Mouse (Mus musculus) 3134 (cell line): ENCODE results near the gene Wbp2.

Experiments
- DNase-seq: peaks from one replicate; pipeline ENCODE4 v3.0.0-alpha.2; 2011; ENCODE audit warnings: low spot score; ENCODE audit not compliant: insufficient read length; ENCODE audit errors: extremely low read depth

Wbp2 gene

DNA sequence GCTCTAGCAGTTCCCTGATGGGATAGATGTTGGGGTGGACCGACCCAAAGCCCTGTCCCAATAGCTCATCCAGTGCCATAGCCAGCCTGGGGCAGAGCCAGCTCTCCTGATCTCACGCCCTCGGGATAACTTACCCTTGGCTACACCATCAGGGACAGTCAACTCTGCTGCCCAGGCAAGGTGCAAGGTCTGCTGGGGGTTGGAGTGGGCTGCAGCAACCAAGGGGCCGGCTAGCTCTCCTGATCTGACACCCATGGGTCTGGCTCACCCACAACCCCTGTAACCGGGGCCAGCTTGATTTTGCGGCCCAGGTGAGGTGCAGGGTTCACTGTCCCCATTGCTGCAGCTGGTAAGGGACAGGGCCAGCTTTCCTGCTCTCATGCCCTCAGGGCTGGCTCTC, 4.8 kb upstream of the Wbp2 start:
- no peak for DNase-seq

DNA sequence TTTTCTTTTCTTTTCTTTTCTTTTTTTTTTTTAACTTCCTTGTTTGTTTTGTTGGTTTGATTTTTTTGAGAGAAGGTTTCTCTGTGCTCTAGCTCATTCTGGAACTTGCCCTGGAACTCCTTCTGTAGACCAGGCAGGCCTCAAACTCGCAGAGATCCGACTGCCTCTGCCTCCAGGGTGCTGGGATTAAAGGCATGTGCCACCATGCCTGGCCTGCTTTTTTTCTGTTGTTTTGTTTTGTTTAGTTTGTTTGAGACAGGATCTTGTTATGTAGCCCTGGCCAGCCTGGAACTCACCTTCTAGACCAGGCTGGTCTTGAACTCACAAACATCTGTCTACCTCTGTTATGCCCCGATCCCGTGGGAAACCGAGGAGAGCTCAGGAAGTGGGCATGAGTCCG, 2.8 kb upstream of the Wbp2 start:
- DNase-seq: no peak

DNA sequence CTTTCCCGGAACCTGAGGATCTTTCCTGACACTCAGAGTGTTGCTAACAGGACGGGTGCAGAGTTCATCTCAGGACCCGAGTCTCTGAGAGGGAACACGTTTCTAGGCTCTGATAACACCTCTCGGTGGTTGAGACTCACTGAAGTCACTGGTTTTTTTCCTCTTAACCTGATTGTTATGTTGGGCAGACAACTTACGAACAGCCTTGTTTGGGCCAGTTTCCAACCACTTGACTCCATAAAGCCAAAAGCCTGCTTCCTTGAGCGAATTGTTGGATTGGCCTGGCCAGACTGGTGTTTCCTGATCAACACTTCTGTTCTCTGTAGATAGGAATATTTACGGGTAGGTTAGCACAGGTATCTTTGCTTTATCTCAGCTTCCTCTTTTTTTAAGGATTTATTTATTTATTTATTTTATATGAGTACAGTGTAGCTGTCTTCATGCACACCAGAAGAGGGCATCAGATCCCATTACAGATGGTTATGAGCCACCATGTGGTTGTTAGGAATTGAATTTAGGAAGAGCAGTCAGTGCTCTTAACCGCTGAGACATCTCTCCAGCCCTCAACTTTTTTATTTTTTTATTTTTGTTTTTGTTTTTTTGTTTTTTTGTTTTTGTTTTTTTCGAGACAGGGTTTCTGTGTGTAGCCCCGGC, 2.1 kb upstream of the Wbp2 start:
- DNase-seq: no peak

DNA sequence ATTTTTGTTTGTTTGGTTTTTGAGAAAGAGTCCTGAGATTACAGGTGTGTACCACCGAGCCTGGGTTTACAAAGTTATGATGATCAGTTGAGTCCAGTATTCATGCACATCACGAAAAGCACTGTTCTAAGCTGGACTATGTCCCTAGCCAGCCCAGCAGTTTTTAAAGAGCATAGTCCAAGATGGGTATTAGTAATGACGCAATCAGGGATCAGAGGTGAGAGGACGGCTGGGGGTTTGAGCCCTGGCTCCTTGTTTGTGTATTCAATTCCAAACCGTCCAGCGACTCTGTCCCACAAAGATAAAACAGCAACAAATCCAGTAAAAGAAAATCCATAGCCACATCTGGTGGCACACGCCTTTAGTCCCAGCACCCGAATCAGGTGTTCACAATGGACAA, 1.4 kb upstream of the Wbp2 start:
- DNase-seq: no peak

DNA sequence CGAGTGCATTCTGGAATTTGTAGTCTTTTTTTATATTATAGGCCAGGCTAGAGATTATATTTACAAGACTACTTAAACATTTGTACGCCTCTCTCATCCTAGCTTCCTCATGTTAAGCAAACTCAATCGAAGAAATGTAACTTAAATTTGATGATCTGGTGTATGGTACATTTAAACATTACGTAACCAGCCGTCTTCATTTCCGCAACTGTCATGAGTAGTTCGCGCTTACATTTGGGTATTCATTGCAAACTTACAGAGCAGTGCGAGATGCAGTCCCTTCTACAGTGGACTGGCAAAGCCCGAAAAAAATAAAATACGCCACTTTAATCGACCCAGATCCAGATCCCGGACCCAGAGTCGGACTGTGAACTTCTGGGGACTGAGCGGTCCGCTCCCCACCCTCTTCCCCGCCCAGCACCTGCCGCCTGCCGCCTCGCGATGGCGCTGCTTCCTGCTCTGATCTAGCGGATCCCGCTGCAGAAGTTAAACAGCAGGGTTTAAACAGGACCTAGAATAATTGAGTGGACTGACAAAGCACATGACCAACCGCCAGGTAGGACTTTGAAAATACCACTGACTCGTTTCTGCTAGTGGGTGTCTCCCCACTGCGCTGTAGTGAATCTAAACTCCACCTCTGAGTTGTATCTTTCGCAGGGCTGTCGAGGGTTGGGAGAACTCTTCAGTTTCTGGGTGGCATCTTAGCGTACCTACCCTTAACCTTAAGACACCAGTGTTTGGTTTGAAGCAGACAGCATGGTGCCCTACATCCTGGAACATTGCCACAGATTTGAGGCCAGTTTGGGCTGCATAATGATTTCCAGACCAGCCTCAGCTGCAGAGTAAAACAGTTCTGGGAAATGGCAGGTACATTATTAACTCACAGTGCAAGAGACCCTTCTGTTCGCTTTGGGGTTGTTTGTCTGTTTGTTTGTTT, 667 bp upstream of the Wbp2 start:
- DNase-seq: peak; percentile 83

DNA sequence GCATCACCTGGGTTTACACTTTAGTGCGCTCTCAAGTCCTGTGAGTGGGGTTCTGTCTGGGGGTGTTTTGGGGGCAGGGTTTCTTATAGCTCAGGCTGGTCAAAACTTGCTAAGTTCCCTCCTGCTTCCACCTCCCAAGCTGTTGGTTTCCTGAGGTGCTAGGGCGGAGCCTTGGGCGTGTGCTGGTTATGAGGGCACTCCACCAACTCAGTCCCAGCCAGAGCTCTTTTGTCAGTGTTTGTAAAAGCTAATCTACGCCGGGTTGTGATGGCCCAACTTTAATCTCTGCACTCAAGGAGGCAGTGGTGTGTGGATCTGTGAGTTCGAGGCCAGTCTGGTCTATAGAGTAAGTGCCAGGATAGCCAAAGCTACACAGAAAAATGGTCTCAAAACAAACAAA, 2.6 kb downstream of the Wbp2 start:
- DNase-seq: no peak

DNA sequence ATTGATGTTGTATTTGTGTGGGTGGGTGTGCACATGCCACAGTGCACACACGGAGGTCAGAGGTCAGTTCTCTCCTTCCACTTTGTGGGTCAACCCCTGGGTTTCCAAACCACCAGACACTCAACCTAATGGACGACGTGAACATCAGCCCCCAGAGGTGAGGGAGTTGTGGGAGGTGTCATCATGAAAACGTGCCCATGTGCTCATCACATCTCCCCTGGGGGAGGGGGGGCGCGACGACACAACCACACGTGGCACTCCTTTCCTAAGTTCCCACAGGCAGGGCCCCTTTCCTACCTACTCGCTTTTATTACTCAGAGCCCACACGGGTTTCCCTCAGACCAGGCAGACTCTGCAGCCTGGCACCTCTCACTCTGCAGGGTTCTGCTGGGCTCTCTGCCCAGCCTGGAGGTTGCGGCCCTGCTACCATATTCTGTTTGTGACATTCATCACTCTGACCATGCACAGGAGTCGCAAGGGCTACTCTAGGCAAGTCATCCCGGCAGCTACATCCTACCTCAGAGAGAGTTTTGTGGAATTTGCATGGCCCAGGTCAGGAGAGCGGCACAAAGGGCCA, 3.6 kb downstream of the Wbp2 start:
- no peak for DNase-seq

DNA sequence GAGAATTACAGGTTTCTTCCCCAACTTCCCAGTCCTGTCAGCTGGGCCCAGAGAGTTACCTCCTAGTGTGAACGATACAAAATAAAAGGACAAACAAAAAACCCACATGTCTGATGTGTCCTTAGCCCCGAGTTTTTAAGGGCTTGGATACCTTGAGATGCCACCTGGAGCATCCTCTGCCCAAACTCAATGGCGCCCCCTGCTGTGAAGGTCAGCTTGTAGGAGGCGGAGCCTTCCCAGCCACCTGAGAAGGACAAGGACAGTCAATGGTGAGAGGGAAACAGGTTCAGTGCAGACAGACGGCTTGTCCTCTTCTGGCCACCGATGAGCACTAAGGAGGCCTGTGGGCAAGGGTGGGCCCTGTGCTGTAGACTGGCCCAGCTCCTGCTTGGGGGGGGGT, 5.7 kb downstream of the Wbp2 start:
- DNase-seq: no peak

DNA sequence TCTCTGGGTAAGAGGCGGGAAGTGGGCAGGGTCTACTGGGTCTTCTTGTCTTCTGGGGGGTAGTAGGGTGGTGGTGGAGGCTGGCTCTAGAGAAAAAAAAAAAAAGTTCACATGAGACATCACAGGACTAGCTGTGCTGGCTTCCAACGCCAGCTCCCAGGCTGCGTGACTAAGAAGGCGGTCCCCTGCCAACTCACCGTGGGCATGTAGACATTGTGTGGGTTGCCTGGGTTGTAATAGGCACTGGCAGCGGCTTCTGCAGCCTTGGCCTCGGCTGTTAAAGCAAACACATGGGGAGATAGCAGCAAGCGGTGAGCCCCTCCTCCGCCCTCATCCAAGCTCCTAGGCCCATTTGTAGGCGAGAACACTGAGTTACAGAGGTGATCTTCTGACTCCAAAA, 7.3 kb downstream of the Wbp2 start:
- peak; percentile 73 for DNase-seq

DNA sequence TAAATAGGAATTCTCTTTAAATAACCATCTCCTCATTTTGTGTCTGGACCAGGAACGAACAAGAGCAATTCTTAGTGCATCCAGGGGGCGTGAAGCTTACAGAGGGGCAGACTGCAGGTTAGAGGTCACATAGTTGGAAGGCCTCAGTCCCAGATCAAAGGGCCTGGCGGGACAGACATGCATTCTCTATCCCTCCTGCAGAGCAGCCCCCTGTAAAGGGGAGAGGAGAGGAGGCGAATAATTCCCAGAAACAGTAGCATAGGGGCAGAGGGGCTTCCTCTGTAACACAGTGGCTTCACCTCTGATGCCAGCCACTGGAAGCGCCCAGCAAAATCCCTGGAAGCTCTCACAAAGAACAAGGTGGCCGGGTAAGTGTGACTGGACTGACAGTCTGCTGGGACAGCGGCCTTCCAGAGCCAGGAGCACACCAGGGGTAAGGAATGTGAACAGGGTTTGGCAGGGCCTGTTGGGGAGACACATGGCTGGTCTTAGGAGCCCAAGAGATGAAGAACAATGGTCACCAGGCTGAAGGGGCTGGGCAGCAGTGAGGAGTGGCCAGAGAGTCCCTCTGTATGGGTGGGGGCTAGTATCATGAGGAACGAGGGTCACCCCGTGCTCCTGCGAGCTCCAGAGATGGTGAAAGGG, 8.0 kb downstream of the Wbp2 start:
- DNase-seq: no peak

DNA sequence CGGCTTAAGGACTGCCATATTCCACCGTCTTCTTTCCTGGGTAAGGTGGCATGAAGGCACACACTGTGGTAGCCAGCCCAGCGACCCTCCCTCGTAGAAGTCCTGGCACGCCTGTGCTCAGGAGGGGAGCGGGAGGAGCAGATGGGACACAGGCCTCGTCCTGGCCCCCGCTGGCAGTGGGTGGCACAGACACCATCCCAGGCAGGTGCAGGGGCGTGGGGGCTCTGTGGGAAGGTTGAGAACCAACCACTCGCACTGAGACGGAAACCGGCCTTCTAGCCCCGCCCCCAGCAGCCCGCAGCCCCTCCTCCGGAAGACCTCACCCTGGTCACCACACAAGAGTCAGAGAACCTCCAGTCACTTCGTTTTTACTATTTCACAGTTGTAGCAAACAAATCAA, 8.6 kb downstream of the Wbp2 start:
- peak; percentile 79 for DNase-seq

DNA sequence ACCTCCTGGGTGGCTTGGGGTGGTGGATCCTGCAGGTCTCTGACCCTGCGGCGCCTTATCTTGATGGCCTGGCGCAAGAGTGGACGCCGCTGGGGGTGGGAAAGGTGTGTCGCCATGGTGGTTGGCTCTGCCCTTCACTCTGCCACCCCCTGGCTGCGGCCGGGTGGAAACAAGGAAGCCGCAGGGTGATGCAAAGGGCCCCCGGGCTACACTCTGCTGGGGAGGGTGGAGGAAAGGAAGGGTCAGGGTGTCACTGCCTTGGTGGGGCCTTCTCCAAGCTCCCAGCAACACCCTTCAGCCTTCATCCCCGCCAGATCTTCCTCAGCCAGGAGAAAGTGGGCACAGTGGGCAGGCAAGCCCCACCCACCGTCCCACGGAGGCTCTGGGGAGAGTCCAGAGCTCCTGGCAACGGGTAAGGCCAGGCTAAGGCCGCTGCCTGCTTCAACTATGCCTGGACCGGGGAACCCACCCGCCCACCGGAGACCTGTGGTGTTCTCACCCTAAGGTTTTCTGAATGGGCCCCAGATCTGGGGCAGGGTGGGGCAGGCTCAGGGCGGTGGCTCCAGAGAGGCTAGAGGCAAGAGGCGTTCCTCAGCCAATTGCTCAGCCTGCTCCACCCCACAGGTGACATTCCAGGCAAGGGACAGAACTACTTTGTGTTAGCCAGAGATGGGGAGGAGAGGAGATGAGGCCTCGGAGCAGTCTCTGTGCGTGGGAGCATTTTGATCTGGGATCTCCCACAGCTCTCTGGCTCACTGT, 9.2 kb downstream of the Wbp2 start, which contains the start of gene Unc13d:
TSS of gene Unc13d (minus strand) at position 516 of the 759 bp plus-strand sequence.
- peak; percentile 78 for DNase-seq

DNA sequence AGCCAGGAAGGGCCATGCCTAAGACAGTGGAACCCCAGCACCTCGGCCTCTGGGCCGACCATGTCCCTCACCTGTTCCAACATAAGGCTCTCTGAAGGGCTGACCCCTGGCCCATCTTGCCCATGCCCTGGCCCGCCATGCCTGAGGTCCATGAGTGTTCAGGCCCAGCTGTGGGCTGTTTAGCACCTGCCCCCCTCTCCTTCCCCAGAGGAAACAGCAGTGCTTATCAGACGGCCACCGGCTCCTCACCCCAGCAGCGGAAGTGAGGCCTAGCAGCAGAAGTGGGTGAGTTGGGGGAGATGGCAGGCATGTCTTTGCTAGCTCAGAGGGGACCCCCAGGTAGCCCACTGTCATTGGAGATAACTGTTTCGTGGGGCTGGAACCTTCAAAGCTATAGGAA, 10.0 kb downstream of the Wbp2 start:
- DNase-seq: no peak

DNA sequence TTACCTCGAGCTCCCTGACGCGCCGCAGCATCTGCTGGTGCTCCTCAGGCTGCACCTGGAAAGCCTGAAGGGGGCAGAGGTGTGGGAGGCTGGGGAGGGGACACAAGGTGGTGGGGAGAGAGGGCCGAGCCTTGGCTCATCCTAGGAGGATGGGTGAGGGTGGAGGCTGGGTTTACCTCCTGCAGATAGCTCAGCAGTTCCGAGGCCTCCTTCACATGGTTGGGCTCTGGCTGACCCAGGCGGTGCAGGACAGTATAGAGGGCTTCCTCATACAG, 10.6 kb downstream of the Wbp2 start:
- no peak for DNase-seq

DNA sequence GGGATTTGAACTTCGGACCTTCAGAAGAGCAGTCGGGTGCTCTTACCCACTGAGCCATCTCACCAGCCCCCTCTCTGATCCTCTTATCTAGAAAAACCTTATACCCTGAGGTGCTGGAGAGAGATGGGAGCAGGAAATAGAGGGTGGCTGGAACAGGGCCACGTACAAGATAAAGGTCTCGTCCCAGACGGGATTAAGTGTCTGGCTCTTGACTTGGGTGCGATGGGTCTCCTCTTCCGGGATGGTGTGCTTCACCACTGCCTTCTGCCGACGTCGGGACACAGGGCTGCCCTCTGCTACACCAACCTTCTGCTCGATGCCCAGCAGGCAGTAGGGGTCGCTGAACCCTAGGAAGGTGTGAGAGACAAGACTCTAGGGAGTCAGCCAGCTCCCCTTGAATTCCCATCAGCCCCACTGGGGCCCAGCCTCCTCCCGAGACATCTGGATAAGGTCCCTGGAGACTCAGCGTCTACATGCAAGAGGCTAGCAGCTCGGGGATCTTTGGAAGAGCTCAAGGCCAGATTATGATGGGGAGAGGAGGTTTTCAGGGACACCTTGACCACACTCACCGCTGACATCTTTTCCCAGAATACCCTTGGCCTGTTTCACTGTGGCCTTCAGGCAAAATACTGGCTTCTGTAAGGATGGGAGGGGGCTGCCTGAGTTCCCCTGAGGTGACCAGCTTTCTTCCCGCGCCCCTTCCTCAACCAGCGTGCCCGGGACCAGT, 11.1 kb downstream of the Wbp2 start:
- no peak for DNase-seq

DNA sequence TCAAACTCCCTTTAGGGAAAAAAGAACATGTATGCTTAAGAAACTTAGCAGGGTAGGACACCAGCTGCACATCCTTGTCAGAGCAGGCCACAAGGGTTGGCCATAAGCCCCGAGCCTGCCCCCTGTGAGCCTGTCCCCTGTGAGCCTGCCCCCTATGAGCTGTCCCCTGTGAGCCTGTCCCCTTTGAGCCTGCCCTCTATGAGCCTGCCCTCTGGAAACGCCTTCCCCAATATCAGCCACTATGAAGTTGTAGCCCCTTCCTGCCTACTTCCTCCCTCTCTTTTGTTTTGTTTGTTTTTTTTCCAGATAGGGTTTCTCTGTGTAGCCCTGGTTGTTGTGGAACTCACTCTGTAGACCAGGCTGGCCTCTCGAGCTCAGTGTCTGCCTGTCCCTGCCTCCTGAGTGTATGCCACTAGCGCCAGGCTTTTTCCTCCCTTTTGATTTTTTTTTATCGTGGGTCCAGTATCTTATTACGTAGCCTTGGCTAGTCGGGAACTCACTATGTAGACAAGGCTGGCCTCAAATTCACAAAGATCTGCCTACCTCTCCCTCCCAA, 12.3 kb downstream of the Wbp2 start:
- DNase-seq: no peak

DNA sequence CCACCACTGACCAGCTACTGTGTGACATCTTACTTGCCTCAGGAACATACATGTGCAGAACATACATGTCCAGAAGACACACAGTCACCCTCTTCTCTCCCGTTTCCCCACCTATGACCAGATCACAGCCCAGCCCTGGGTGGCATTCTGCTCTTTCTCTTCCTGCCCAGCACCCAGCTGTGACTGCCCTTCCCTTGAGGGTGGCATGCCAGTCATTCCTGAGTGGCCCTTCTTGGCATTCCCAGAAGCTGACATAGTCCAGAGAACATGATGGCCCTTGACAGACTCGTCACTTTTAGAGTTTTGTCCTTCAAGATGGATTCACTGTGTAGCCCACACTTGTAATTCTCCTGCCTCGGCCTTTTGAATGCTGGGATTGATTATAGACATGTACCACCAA, 14.2 kb downstream of the Wbp2 start:
- DNase-seq: peak; percentile 65

DNA sequence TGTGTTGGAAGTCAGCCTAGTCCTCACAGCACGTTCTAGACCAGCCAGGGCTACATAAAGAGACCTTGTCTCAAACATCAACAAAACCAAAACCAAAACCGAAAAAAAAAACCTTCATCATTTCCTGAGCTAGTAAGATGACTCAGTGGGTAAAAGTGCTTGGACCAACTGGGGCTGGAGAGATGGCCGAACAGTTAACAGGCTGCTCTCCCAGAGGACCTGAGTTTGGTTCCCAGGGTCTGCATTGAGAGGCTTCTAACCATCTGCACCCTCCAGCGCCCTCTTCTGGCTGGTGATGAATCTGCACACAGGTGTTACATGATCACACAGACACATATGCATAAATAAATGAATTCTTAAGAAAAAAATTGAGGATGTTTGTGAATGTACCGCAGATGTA, 15.3 kb downstream of the Wbp2 start:
- DNase-seq: peak; percentile 76

DNA sequence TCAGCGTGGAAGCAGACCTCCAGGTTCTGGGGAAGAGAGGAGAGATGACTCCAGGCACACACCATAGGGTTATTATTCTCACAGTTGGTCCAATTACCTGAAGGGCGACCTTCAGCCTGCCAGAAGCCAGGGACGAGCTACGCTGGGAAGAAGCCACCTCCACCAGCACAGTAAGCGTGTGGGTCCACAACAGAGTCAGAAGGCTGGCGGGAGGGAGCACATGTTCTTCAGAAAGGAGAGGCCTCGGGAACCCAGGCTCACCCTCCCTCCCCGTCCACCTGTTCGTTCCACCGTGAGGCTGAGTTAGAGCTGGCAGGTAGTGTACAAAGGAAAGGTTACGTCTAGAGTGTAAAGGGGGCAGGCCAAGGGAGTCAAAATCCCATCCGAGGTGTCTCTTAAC, 21.4 kb downstream of the Wbp2 start:
- no peak for DNase-seq
